Mouse (Mus musculus) adrenal gland, postnatal 25 days (tissue): ENCODE data around the gene Ddx41. TPM values are rescaled to one million over a fixed set of nuclear protein-coding genes. Genes with fewer than 3 reads are reported as not detected.

Experiments used
- DNase-seq: peaks from one replicate; pipeline ENCODE4 v3.0.0; 2021; ENCODE audit warnings: mixed read lengths
- total RNA-seq: library from RNA; stranded (reverse); gene quantifications from 2 replicates; pipeline ENCODE4 v1.2.3, GENCODE M21; 2021

Gene Ddx41
- total RNA-seq, 1 experiment from 2014 or later, result 52.6 TPM

- no peak for DNase-seq
Observed at GRCm38 (mm10) chr13:55507877-55508276, 28.6 kb downstream of the Ddx41 start.

GRCm38 (mm10) chr13:55506697-55507096, 29.8 kb downstream of the Ddx41 start:
- no peak for DNase-seq

GRCm38 (mm10) chr13:55505810-55506209, 30.6 kb downstream of the Ddx41 start:
- no peak for DNase-seq

- DNase-seq, result no peak
Observed at GRCm38 (mm10) chr13:55504390-55504789, 32.1 kb downstream of the Ddx41 start.

GRCm38 (mm10) chr13:55502405-55502804, 34.1 kb downstream of the Ddx41 start:
- DNase-seq, result no peak

GRCm38 (mm10) chr13:55500575-55500974, 35.9 kb downstream of the Ddx41 start:
- DNase-seq, result no peak

- DNase-seq, result no peak
Observed at GRCm38 (mm10) chr13:55498906-55499305, 37.6 kb downstream of the Ddx41 start.

- DNase-seq, result no peak
Observed at GRCm38 (mm10) chr13:55496661-55497060, 39.8 kb downstream of the Ddx41 start.

GRCm38 (mm10) chr13:55495702-55496101, 40.8 kb downstream of the Ddx41 start:
- DNase-seq, result no peak

GRCm38 (mm10) chr13:55494883-55495621, 41.4 kb downstream of the Ddx41 start:
- DNase-seq, result no peak

- DNase-seq, result no peak
Observed at GRCm38 (mm10) chr13:55494257-55494656, 42.2 kb downstream of the Ddx41 start.

- DNase-seq, result peak; percentile 68
Observed at GRCm38 (mm10) chr13:55487578-55488498, 48.6 kb downstream of the Ddx41 start, which contains the start of gene Dbn1. Gene Dbn1 (minus strand): TSS chr13:55488111.

GRCm38 (mm10) chr13:55486916-55487577, 49.4 kb downstream of the Ddx41 start:
- DNase-seq, result no peak

- DNase-seq, result no peak
Observed at GRCm38 (mm10) chr13:55486029-55486794, 50.2 kb downstream of the Ddx41 start.

- no peak for DNase-seq
Observed at GRCm38 (mm10) chr13:55484520-55485088, 51.9 kb downstream of the Ddx41 start.

- no peak for DNase-seq
Observed at GRCm38 (mm10) chr13:55483593-55483992, 52.9 kb downstream of the Ddx41 start.

GRCm38 (mm10) chr13:55483071-55483470, 53.4 kb downstream of the Ddx41 start:
- DNase-seq, result no peak

GRCm38 (mm10) chr13:55482542-55482941, 53.9 kb downstream of the Ddx41 start:
- peak; percentile 53 for DNase-seq
